Mouse (Mus musculus) hindbrain, embryonic 12.5 days (tissue): Measurements from ENCODE around the gene Cdh13. TPM values are rescaled to one million over a fixed set of nuclear protein-coding genes. Genes with fewer than 3 reads are reported as not detected.

ENCODE experiments used
- ATAC-seq: fragments of 200-750 bp; cut with Nextera tagmentation; 2 replicates; pipeline ENCODE4 v1.8.0; 2017; ENCODE audit warnings: moderate TSS enrichment; ENCODE audit not compliant: low FRiP score
- H3K27ac ChIP-seq: fragments of 300-500 bp; sonication (generic); 2 replicates; pipeline ENCODE4 v1.5.1; 2016; ENCODE audit warnings: mild to moderate bottlenecking
- H3K27me3 ChIP-seq: fragments of 300-500 bp; sonication (generic); 2 replicates; pipeline ENCODE4 v1.6.1; 2016; ENCODE audit warnings: mild to moderate bottlenecking
- H3K36me3 ChIP-seq: fragments of 300-500 bp; sonication (generic); 2 replicates; pipeline ENCODE4 v1.6.1; 2016; ENCODE audit warnings: mild to moderate bottlenecking
- H3K4me1 ChIP-seq: fragments of 300-500 bp; sonication (generic); 2 replicates; pipeline ENCODE4 v1.6.1; 2016
- H3K4me2 ChIP-seq: fragments of 300-500 bp; sonication (generic); replicated peaks from 2 replicates; pipeline ENCODE4 v1.6.1; 2016; ENCODE audit warnings: mild to moderate bottlenecking
- H3K4me3 ChIP-seq: fragments of 300-500 bp; sonication (generic); 2 replicates; pipeline ENCODE4 v1.5.1; 2016; ENCODE audit warnings: mild to moderate bottlenecking
- H3K9ac ChIP-seq: fragments of 300-500 bp; sonication (generic); 2 replicates; pipeline ENCODE4 v1.6.1; 2016; ENCODE audit warnings: mild to moderate bottlenecking, moderate library complexity
- H3K9me3 ChIP-seq: fragments of 300-500 bp; sonication (generic); replicated peaks from 2 replicates; pipeline ENCODE4 v1.6.1; 2016; ENCODE audit warnings: mild to moderate bottlenecking
- WGBS: fragments of 180-500 bp; shearing (Covaris S2); methylation state at CpG from one replicate; pipeline ENCODE4 v1.1.7; 2016; 5-methylcytosine and 5-hydroxymethylcytosine counted together
- polyA plus RNA-seq: library from polyadenylated mRNA; unstranded; fragments of >200 nt; fragmentation: Nextera tagmentation; extraction: Ambion mirVana; gene quantifications from 2 replicates; pipeline ENCODE4 v1.2.1, GENCODE M21; 2016

Gene Cdh13
- polyA plus RNA-seq, 1 experiment from 2014 or later, result 25.7 TPM

- Histone ChIP-seq H3K4me3 (peak overlapping the region; percentile 56), H3K4me2 (peak overlapping the region; percentile 92), H3K36me3 (no peaks in the 10 kb centered on the region), H3K9ac (peak overlapping the region; percentile 78), H3K27ac (peak overlapping the region; percentile 68), H3K9me3 (no peaks in the 10 kb centered on the region), H3K27me3 (peaks cover 28% of the 10 kb centered on the region), H3K4me1 (peaks cover 17% of the 10 kb centered on the region)
- under 1% methylated on average over 46 of the region's 46 CpGs for WGBS
- ATAC-seq, result peak; percentile 77
These were observed 838 bp downstream of the Cdh13 start for GRCm38 (mm10) chr8:118284112-118285029.

GRCm38 (mm10) chr8:118285596-118286281 is 2.2 kb downstream of the Cdh13 start:
- whole genome bisulfite sequencing, result 19% methylated on average over 10 of the region's 10 CpGs
- Histone ChIP-seq H3K9ac (no peak overlapping the region), H3K36me3 (no peaks in the 10 kb centered on the region), H3K4me3 (peak overlapping the region; percentile 7; the same call in 1 of the 2 replicates), H3K27me3 (peaks cover 28% of the 10 kb centered on the region), H3K27ac (no peak overlapping the region), H3K9me3 (no peaks in the 10 kb centered on the region), H3K4me2 (peak overlapping the region; percentile 92), H3K4me1 (peaks cover 23% of the 10 kb centered on the region)
- no peak for ATAC-seq

GRCm38 (mm10) chr8:118286282-118287180 is 3.0 kb downstream of the Cdh13 start:
- ATAC-seq, result no peak
- Histone ChIP-seq H3K36me3 (no peaks in the 10 kb centered on the region), H3K27me3 (peaks cover 23% of the 10 kb centered on the region), H3K4me3 (no peak overlapping the region), H3K9me3 (no peaks in the 10 kb centered on the region), H3K4me1 (peaks cover 27% of the 10 kb centered on the region), H3K9ac (no peak overlapping the region), H3K4me2 (peak overlapping the region; percentile 92), H3K27ac (no peak overlapping the region)
- WGBS, result 32% methylated on average over 10 of the region's 10 CpGs

- WGBS, result 56% methylated on average over 9 of the region's 9 CpGs
- H3K4me2 ChIP-seq, result no peak overlapping the region
- H3K27me3 ChIP-seq, result peaks cover 23% of the 10 kb centered on the region
- H3K27ac ChIP-seq, result no peak overlapping the region
- no peak for ATAC-seq
- peaks cover 27% of the 10 kb centered on the region for H3K4me1 ChIP-seq
- no peaks in the 10 kb centered on the region for H3K36me3 ChIP-seq
- H3K9ac ChIP-seq, result no peak overlapping the region
- no peak overlapping the region for H3K4me3 ChIP-seq
- H3K9me3 ChIP-seq, result no peaks in the 10 kb centered on the region
These were observed 4.0 kb downstream of the Cdh13 start for GRCm38 (mm10) chr8:118287496-118287895.

DNA sequence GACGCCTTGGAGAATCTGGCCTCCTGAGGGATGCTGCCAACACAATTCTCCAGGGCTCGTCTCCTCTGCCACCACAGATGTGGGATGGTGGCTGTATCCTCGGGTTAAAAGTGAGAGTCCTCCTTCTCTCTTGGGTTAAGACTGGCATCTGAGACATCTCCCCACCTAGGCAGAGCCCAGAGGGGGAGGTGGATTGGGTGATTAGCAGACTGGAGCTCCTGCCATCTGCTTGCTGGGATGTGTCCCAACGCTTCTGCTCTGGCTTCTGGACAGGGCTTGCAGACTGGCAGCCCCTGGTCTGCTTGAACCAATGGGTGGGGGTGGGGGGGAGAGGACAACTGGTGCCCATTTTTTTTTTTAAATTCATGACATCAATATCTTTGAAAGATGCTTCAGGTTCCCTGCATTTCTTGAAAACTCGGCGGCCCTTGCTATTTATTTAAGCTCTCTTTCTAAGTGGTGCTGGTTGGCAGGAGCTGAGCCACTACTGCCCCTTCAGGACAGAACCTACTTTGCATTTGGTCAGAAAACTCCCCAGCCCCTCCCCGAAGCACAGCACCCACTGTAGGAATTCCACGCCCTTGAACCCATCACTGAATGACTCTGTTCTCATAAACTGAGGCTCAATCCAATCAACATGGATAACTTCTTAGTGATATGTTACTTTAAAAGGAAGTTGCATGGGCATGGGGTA is 4.9 kb downstream of the Cdh13 start:
- WGBS, result 80% methylated on average over 8 of the region's 8 CpGs
- no peak overlapping the region for H3K4me2 ChIP-seq
- H3K27me3 ChIP-seq, result peaks cover 23% of the 10 kb centered on the region
- H3K27ac ChIP-seq, result no peak overlapping the region
- ATAC-seq, result no peak
- no peak overlapping the region for H3K9ac ChIP-seq
- no peaks in the 10 kb centered on the region for H3K9me3 ChIP-seq
- H3K36me3 ChIP-seq, result no peaks in the 10 kb centered on the region
- H3K4me3 ChIP-seq, result no peak overlapping the region
- peaks cover 27% of the 10 kb centered on the region for H3K4me1 ChIP-seq

GRCm38 (mm10) chr8:118289091-118289490 is 5.6 kb downstream of the Cdh13 start:
- H3K9me3 ChIP-seq, result no peaks in the 10 kb centered on the region
- no peak overlapping the region for H3K4me3 ChIP-seq
- ATAC-seq, result no peak
- H3K27ac ChIP-seq, result no peak overlapping the region
- 85% methylated on average over 4 of the region's 4 CpGs for WGBS
- H3K9ac ChIP-seq, result no peak overlapping the region
- no peak overlapping the region for H3K4me2 ChIP-seq
- peaks cover 27% of the 10 kb centered on the region for H3K4me1 ChIP-seq
- no peaks in the 10 kb centered on the region for H3K36me3 ChIP-seq
- H3K27me3 ChIP-seq, result peaks cover 23% of the 10 kb centered on the region

GRCm38 (mm10) chr8:118289525-118289924 is 6.0 kb downstream of the Cdh13 start:
- no peak overlapping the region for H3K4me2 ChIP-seq
- no peak for ATAC-seq
- peaks cover 26% of the 10 kb centered on the region for H3K4me1 ChIP-seq
- no peak overlapping the region for H3K9ac ChIP-seq
- H3K36me3 ChIP-seq, result no peaks in the 10 kb centered on the region
- peaks cover 23% of the 10 kb centered on the region for H3K27me3 ChIP-seq
- H3K9me3 ChIP-seq, result no peaks in the 10 kb centered on the region
- no peak overlapping the region for H3K27ac ChIP-seq
- WGBS, result 90% methylated on average over 7 of the region's 7 CpGs
- H3K4me3 ChIP-seq, result no peak overlapping the region

GRCm38 (mm10) chr8:118290266-118290665 is 6.7 kb downstream of the Cdh13 start:
- ATAC-seq, result no peak
- WGBS, result 60% methylated on average over 6 of the region's 6 CpGs
- H3K27ac ChIP-seq, result no peak overlapping the region
- H3K9ac ChIP-seq, result no peak overlapping the region
- no peaks in the 10 kb centered on the region for H3K9me3 ChIP-seq
- H3K27me3 ChIP-seq, result peaks cover 16% of the 10 kb centered on the region
- peaks cover 19% of the 10 kb centered on the region for H3K4me1 ChIP-seq
- no peak overlapping the region for H3K4me3 ChIP-seq
- H3K36me3 ChIP-seq, result no peaks in the 10 kb centered on the region
- H3K4me2 ChIP-seq, result no peak overlapping the region

- no peaks in the 10 kb centered on the region for H3K27me3 ChIP-seq
- no peaks in the 10 kb centered on the region for H3K4me1 ChIP-seq
- no peak overlapping the region for H3K4me2 ChIP-seq
- H3K27ac ChIP-seq, result no peak overlapping the region
- H3K9ac ChIP-seq, result no peak overlapping the region
- ATAC-seq, result no peak
- no peaks in the 10 kb centered on the region for H3K9me3 ChIP-seq
- H3K4me3 ChIP-seq, result no peak overlapping the region
- no peaks in the 10 kb centered on the region for H3K36me3 ChIP-seq
- 96% methylated on average over 5 of the region's 5 CpGs for WGBS
These were observed 12.9 kb downstream of the Cdh13 start for GRCm38 (mm10) chr8:118296477-118296876.

DNA sequence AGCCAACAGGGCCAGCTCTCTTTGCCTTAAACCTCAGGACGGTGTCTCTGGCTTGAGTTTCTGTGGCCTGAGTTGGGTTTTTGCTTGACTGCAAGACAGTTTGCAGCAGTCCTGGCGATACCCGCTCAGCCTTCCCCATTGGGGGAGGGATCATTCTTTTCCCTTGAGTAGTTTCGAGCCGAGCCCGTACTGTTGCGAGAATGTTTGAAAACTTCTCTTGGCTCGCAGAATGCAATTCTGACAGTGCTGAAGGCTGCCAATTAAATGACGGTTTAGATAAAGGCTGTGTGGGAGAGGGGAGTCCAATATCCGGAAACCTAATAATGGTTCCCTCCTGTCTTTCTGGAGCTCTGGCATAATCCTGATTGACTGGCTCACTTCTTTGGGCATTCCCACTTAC is 23.4 kb downstream of the Cdh13 start:
- H3K9me3 ChIP-seq, result no peaks in the 10 kb centered on the region
- H3K27ac ChIP-seq, result no peak overlapping the region
- no peak for ATAC-seq
- H3K4me3 ChIP-seq, result no peak overlapping the region
- H3K27me3 ChIP-seq, result no peaks in the 10 kb centered on the region
- no peak overlapping the region for H3K4me2 ChIP-seq
- WGBS, result 84% methylated on average over 10 of the region's 10 CpGs
- no peaks in the 10 kb centered on the region for H3K36me3 ChIP-seq
- no peak overlapping the region for H3K9ac ChIP-seq
- H3K4me1 ChIP-seq, result peaks cover 13% of the 10 kb centered on the region

GRCm38 (mm10) chr8:118309106-118309505 is 25.6 kb downstream of the Cdh13 start:
- WGBS, result 52% methylated on average over 3 of the region's 3 CpGs
- no peak overlapping the region for H3K4me2 ChIP-seq
- H3K4me3 ChIP-seq, result no peak overlapping the region
- no peaks in the 10 kb centered on the region for H3K9me3 ChIP-seq
- H3K9ac ChIP-seq, result no peak overlapping the region
- no peaks in the 10 kb centered on the region for H3K27me3 ChIP-seq
- H3K4me1 ChIP-seq, result peaks cover 13% of the 10 kb centered on the region
- H3K27ac ChIP-seq, result no peak overlapping the region
- no peaks in the 10 kb centered on the region for H3K36me3 ChIP-seq
- no peak for ATAC-seq
